Mouse (Mus musculus) cortical plate, adult 2 months (tissue): ENCODE data around the gene Pif1. TPM values are rescaled to one million over a fixed set of nuclear protein-coding genes. Genes with fewer than 3 reads are reported as not detected.

Source experiments
- H3K27ac ChIP-seq: fragments of 200-500 bp; 2 replicates; pipeline ENCODE4 v1.5.1; 2012; ENCODE audit warnings: low read length, control low read depth, inconsistent platforms; ENCODE audit not compliant: insufficient read depth
- H3K4me1 ChIP-seq: fragments of 200-500 bp; 2 replicates; pipeline ENCODE4 v1.6.1; 2011; ENCODE audit warnings: low read length; ENCODE audit not compliant: control insufficient read depth, insufficient read depth
- H3K4me3 ChIP-seq: fragments of 200-500 bp; 2 replicates; pipeline ENCODE4 v1.5.1; 2011; ENCODE audit warnings: mild to moderate bottlenecking, low read length, control low read depth; ENCODE audit not compliant: insufficient read depth
- CTCF ChIP-seq: fragments of 200-500 bp; IDR thresholded peaks from 2 replicates; pipeline ENCODE4 v1.5.1; 2011; ENCODE audit warnings: mild to moderate bottlenecking, control low read depth, low read length; ENCODE audit not compliant: insufficient read depth; ENCODE audit errors: extremely low read depth
- POLR2A ChIP-seq: fragments of 200-500 bp; IDR thresholded peaks from 2 replicates; pipeline ENCODE4 v1.6.1; 2011; ENCODE audit warnings: mild to moderate bottlenecking, low read length, control low read depth; ENCODE audit not compliant: insufficient read depth; ENCODE audit errors: extremely low read depth
- polyA plus RNA-seq: library from polyadenylated mRNA; depleted of rRNA; stranded (reverse); fragments of >200 nt; gene quantifications from 2 replicates; pipeline ENCODE4 v1.2.3, GENCODE M21; 2012; rRNA removed

Gene Pif1
- polyA plus RNA-seq, 1 experiment, result 0.23 TPM

GRCm38 (mm10) chr9:65644960-65645359 is 58.0 kb downstream of the Pif1 start:
- Histone ChIP-seq H3K4me3 (no peak overlapping the region), H3K27ac (no peak overlapping the region), H3K4me1 (no peaks in the 10 kb centered on the region)
- TF ChIP-seq POLR2A, result no peak
- TF ChIP-seq CTCF, result no peak

Other genes starting within 250 kb of the Pif1 start
- 16.1 and 16.9 TPM in 2 replicates for gene Pdcd7, start 241.1 kb upstream of the Pif1 start, polyA plus RNA-seq
- 6.5 and 7.7 TPM in 2 replicates for gene Ubap1l, start 226.1 kb upstream of the Pif1 start, polyA plus RNA-seq
- gene Kbtbd13, start 195.5 kb upstream of the Pif1 start, polyA plus RNA-seq, result 0.17 and 0.34 TPM in 2 replicates
- gene Rasl12, start 188.7 kb upstream of the Pif1 start, polyA plus RNA-seq, result 4.4 and 4.8 TPM in 2 replicates
- not detected in 2 replicates for gene Slc51b, start 164.2 kb upstream of the Pif1 start, polyA plus RNA-seq
- gene Mtfmt, start 151.4 kb upstream of the Pif1 start, polyA plus RNA-seq, result 19.0 and 20.4 TPM in 2 replicates
- gene Spg21, start 126.2 kb upstream of the Pif1 start, polyA plus RNA-seq, result 25.4 and 25.5 TPM in 2 replicates
- 1.4 and 1.8 TPM in 2 replicates for gene Ankdd1a, start 67.0 kb upstream of the Pif1 start, polyA plus RNA-seq
- gene Plekho2, start 7.1 kb upstream of the Pif1 start, polyA plus RNA-seq, result 15.3 and 15.4 TPM in 2 replicates
- gene Rbpms2, start 42.5 kb downstream of the Pif1 start, polyA plus RNA-seq, result 4.0 and 4.9 TPM in 2 replicates
- gene Oaz2, start 80.8 kb downstream of the Pif1 start, polyA plus RNA-seq, result 215 and 220 TPM in 2 replicates
- 14.1 and 16.0 TPM in 2 replicates for gene Zfp609, start 240.4 kb downstream of the Pif1 start, polyA plus RNA-seq